Mouse (Mus musculus): ENCODE measurements around the gene Ndufv3.
A peak's percentile ranks its signal among the peaks of the same experiment; 100 is the strongest.

The Ndufv3 gene

DNA sequence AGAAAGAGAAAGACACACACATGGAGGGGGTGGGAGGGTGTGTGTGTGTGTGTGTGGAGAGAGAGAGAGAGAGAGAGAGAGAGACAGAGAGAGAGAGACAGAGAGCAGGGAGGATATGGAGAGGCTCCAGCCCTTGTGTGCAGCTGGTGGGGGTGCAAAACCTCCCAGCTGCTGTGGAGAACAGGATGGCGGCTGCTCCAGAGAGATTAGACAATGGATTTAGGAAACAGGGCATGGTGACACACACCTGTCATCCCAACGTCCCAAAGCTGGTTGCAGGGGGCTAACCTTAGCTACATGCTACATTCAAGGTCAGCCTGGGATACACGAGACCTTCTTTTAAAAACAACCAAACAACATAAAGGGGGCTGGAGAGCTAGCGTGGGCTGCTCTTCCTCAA lies 36.3 kb downstream of the Ndufv3 start:
- no peak for DNase-seq (ENCODE audit: low spot score in 2 of 2)

- no peak for DNase-seq (ENCODE audit: low spot score in 2 of 2)
Measured at GRCm38 (mm10) chr17:31557124-31557880, 37.4 kb downstream of the Ndufv3 start.

DNA sequence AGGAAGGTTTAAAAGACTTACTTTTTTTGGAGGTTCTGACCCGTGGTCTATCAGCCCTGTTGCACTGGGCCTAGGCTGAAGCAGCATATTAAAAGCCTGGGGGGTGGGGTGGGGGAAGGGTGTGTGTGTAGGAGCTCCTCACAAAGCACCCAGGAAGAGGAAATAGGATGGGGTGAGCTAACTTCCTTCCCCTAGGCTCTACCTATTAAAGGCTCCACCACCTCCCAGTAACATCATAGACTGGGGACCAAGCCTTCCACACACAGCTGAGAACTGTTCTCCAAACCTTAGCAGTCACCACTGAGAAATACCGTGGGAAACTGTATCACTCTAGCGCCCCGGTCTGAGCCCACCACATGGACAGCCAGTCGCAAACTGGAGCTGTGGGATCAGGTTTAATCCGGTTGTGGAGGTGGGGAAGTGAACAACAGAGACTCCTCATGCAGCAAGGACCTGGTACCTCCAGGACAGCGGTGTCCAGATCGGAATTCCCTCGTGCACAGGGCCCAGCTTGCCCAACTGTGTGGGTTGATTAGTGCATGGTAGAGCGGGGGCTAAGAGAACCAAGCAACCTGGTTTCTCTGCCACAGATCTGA lies 38.1 kb downstream of the Ndufv3 start:
- no peak for DNase-seq (ENCODE audit: low spot score in 2 of 2)

DNA sequence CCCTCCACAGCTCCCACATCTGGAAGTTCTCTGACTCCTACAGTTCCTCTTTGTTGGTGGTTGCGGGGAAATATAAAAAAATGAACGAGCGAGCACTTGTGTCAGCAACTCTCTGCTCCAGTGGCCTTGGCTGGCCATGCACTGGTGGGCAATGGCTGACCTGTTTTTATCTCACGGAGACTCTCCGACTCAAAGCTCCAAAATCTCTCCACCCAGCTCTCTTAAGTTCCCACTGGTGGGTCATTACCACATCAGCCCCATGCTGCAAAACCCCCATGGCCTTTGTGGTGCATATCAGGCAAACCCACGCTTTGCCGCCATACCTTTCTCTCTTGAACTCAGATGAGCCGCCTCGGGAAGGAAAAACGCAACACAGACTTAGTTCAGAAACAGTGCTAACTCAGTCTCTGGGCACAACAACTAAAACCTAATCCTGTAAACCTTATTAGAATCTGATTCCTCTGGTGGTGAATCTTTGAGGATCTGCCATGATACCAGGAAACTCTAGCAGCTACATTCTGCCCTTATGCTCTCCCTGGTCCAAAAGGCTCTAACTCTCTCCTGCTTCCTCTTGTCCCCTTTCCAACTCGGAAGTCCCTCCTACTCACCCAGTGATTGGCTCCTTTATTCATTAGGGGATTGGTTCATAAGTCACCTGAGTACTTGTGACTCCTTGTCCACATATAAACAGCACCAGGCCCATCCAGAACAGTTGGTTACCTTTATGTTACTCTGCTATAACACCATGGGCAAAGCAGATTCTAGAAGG lies 39.3 kb downstream of the Ndufv3 start:
- no peak for DNase-seq (ENCODE audit: low spot score in 2 of 2)

DNA sequence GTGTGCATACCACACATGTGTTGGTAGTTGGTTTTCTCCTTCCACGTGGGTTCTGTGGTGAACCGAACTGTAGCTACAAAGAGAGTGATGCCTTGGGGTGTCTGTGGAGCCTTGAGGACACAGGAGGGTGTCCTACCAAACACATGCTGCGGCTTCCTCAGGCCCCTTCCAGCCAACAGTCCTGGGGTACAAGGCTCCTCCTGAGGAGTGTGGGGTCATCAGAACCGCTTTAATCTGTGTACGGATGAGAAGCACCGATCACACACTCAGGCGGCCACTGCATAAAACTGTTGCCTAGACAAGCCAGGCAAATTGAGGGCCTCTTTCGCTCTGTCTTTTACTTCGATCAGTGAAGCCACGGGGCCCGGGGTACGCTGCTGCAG lies 43.7 kb downstream of the Ndufv3 start:
- no peak for DNase-seq (ENCODE audit: low spot score in 2 of 2)

DNA sequence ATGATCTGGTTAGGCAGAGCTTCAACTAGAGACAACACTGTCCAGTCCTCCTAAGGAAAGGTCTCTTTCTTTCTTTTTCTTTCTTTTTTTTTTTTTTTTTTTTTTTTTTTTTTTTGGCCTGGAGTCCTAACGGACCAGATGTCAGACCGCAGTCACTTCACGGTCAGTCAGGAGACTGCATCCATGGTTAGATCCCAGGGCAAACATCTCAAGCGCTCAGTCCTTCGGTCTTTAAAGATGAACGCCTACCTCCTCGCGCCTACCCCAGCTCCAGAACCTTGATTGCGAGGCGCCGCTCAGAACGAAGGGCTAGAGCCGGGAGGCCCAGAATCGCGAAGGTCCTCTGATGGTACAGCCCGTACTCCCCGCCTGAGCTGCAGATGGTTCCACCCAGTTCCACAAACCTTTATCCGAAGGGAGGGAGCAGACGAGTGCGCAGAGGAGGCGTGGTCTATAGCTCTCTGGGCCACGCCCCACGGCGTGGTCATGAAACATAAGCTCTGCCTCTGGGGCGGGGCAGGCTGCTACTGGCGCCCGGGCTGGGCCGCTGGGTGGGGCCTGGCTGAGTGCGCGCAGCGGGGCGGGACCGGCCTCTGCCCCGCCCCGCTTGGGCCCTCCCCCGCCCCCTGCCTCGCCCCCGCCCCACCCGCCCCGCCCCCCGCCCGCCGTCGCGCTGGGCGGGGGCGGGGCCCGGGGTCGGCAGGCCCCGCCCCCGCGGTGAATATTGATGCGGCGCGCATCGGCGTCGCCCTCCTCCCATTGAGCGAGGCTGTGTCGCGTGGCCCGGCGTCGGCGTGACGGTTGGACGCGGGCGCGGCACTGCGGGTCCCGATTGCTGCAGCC lies 44.3 kb downstream of the Ndufv3 start, which contains the start of gene Pknox1:
Gene Pknox1 (plus strand): TSS at position 720 of the 843 bp plus-strand sequence.
- peak; percentile 94 to 97 for DNase-seq (ENCODE audit: low spot score in 2 of 2)

- DNase-seq (ENCODE audit: low spot score in 2 of 2): no peak
Measured at GRCm38 (mm10) chr17:31564858-31565140, 44.9 kb downstream of the Ndufv3 start.

DNA sequence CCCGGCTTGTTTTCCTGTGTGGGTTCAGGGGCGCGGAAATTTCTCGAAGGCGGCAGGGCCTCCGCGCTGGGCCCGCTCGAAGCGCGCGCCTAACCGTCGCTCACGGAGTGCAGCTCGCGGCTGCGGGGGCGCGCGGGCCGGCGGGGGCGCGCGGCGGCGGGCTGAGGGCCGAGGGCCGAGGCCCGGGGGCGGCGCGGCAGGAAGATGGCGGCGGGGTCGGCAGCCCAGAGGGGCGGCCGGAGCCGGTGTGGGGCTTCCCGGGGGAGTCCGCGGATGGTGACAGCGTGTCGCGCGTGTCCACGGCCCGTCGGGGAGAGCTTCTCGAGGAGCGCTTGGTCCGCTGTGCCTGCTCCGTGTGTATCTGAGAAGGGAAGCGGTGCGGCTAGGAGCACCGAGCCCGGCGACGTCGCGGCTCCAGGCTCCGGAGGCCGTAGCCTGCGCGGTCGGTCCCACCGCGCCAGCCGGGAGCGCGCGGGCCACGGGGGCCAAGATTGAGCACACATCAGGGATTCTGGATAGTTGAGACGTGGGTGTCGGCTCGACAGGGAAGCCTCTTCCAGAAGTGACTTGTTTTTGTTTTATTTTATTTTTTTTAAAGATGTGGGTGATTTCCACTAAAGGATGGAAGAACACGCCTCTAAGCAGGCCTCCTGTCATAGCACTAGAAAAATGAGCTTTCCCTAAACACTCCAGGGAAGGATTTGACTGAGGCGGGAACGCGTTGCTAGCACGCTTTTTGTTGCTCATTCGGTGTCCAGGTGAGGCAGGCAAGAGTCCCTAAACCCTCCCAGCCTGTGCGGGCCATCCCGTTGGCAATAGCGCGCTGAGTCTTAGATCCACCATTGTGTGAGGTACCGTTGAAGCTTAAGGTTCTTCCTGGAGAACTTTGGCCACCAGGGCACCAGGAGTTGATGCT lies 45.5 kb downstream of the Ndufv3 start:
- DNase-seq (ENCODE audit: low spot score in 2 of 2): peak; percentile 22 to 46

GRCm38 (mm10) chr17:31566276-31566675 lies 46.4 kb downstream of the Ndufv3 start:
- DNase-seq (ENCODE audit: low spot score in 2 of 2): no peak

DNA sequence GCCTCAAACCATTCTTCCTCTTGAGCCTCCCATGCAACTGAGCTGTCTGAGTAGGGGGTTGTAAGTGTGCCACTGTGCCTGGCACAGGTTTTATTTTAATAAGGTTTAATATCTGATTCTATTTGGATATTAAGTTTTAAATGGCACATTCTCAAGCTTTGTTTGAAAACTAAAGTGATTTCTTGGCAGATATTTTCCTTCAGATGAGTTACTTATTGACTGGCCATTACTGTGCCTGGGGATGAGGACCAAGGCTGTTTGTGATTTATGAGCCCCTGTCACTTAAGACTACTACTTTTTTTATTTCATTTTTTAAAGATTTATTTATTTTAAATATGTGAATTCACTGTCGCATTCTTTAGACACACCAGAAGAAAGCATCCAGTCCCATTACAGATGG lies 49.8 kb downstream of the Ndufv3 start:
- no peak for DNase-seq (ENCODE audit: low spot score in 2 of 2)

GRCm38 (mm10) chr17:31570321-31570925 lies 50.5 kb downstream of the Ndufv3 start:
- no peak for DNase-seq (ENCODE audit: low spot score in 2 of 2)

GRCm38 (mm10) chr17:31571689-31572088 lies 51.8 kb downstream of the Ndufv3 start:
- no peak for DNase-seq (ENCODE audit: low spot score in 2 of 2)

DNA sequence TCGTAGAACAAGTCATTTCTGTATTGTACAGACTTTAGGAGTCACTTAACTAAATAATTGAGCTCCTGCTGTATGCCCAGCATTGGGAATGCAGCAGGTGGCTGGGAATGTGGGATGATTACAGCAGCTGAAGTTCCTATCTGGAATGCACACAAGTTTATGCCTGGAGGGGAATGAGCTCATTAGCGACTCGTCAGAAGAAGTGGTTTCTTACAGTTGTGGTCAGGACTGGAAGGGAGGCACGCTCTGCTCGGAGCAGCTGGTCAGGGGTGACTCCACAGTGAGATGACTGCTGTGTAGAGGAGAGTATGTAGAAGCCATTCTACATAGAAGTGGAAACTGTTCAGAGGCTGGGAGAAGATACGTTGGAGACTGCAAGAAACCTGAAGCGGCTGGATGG lies 54.7 kb downstream of the Ndufv3 start:
- DNase-seq (ENCODE audit: low spot score in 2 of 2): no peak

DNA sequence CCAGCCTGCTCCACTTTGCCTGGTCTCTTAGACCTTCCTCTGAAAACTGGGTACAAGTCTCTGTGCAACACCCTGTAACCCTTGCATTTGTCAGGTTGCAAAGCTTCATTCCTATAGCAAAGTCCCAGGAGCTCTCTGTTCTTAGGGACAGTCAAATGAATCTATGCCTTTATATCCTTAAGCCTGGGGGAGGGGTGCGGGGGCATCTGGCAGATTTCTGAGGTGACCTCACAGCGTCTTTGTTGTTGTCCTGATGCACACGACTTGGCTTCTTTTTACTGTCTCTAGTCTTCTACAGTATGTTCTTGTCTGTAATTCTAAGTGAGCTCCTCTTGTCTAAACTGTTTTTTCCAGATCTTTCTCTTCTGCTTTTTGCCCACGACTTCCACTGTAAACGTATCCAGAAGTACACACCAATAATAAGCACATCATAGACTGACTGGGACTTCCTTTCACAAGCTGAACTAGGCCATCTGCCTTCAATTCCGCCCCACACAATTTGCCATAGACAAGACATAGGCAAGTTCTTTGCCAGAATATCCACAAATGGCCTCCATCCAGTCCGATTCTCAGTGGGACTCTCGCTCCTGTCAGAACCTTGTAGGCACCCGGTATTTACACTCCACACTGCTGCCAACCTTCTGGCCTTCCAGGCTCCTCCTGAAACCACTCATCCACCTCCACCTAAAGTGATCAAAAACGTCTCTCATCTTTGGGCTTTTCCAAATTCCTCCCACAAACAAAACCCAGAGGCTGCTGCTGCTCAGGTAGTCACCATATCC lies 56.7 kb downstream of the Ndufv3 start:
- DNase-seq (ENCODE audit: low spot score in 2 of 2): no peak

GRCm38 (mm10) chr17:31580344-31580743 lies 60.4 kb downstream of the Ndufv3 start:
- no peak for DNase-seq (ENCODE audit: low spot score in 2 of 2)

Data from urinary bladder, adult 18-20 months (tissue).